Mouse (Mus musculus) CH12.LX (cell line): ENCODE data around the gene Dnah12.

ENCODE experiments used
- CHD2 ChIP-seq: IDR thresholded peaks from 2 replicates; pipeline ENCODE4 v1.6.1; 2011; ENCODE audit warnings: low read length, improper control_type of control experiment
- CTCF ChIP-seq, 2 experiments: IDR thresholded peaks in 1 of 2; conservative IDR thresholded peaks in 1 of 2; 2 replicates each; pipeline ENCODE4 v1.5.1; 2011 to 2012; ENCODE audit warnings: low read depth in 2 of 2, low read length in 2 of 2, improper control_type of control experiment in 1 of 2, inconsistent platforms in 1 of 2, mild to moderate bottlenecking in 1 of 2, moderate library complexity in 1 of 2
- EP300 ChIP-seq: IDR thresholded peaks from 2 replicates; pipeline ENCODE4 v1.6.1; 2011; ENCODE audit warnings: low read length, improper control_type of control experiment
- MEF2A ChIP-seq: IDR thresholded peaks from 2 replicates; pipeline ENCODE4 v1.6.1; 2014; ENCODE audit warnings: low read depth, mild to moderate bottlenecking, inconsistent platforms, low read length, improper control_type of control experiment, borderline replicate concordance
- POLR2A ChIP-seq: IDR thresholded peaks from 2 replicates; pipeline ENCODE4 v1.6.1; 2011; ENCODE audit warnings: low read depth, mild to moderate bottlenecking, improper control_type of control experiment, low read length
- USF2 ChIP-seq: conservative IDR thresholded peaks from 2 replicates; pipeline ENCODE4 v1.6.1; 2011; ENCODE audit warnings: low read depth, low read length, improper control_type of control experiment
- ZNF384 ChIP-seq: IDR thresholded peaks from 2 replicates; pipeline ENCODE4 v1.6.1; 2012; ENCODE audit warnings: low read depth, low read length, improper control_type of control experiment, inconsistent platforms

DNA sequence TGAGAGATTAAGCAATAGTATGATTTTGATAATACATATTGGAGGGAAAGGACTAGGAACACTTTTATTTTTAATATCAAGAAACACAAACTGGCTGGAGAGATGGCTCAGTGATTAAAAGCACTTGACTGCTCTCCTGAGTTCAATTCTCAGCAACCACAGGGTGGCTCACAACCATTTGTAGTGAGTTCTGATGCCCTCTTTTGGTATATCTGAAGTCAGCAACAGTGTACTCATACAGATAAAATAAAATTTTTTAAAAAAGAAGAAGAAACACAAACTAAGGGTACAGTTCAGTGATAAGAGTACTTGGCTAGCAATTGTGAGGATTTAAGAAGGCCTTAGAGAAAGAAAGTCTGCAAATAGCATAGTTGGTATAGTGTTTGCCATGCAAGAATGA lies 22.1 kb upstream of the Dnah12 start:
- TF ChIP-seq MEF2A (no peak), USF2 (no peak), EP300 (no peak), POLR2A (no peak), CTCF (conservative IDR thresholded peaks at IDR 0.05 in 1 of 2, IDR thresholded peaks at IDR 0.05 in 1 of 2; ENCODE audit: low read depth in 2 of 2, low read length in 2 of 2) (peak in 1 of 2 experiments; percentile 82; a peak in 2 of 4 replicates), CHD2 (no peak), ZNF384 (no peak)
